Mouse (Mus musculus): ENCODE measurements around the gene Rbm19. TPM values are rescaled to one million over a fixed set of nuclear protein-coding genes. Genes with fewer than 3 reads are reported as not detected.

The Rbm19 gene
- polyA plus RNA-seq, 1 experiment: 54.4 TPM

GRCm38 (mm10) chr5:120231435-120232147, 115.3 kb downstream of the Rbm19 start:
- Histone ChIP-seq H3K79me2 (ENCODE audit: control insufficient read depth, insufficient read depth) (no peaks in the 10 kb centered on the region), H3K27me3 (ENCODE audit: control insufficient read depth, insufficient read depth, insufficient read length) (peaks cover 59% of the 10 kb centered on the region), H3K36me3 (ENCODE audit: control insufficient read depth, insufficient read depth) (no peaks in the 10 kb centered on the region), H3K4me3 (ENCODE audit: insufficient read depth, poor library complexity, severe bottlenecking) (no peak overlapping the region), H3K79me3 (ENCODE audit: low read depth) (no peaks in the 10 kb centered on the region), H3ac (ENCODE audit: control insufficient read depth, insufficient read length, low read depth) (no peak overlapping the region)
- TF ChIP-seq MYOG (IDR thresholded peaks at IDR 0.05; ENCODE audit: control insufficient read depth, extremely low read depth, insufficient read length): no peak

- no peaks in the 10 kb centered on the region for H3K36me3 ChIP-seq (ENCODE audit: control insufficient read depth, insufficient read depth)
- H3K27me3 ChIP-seq (ENCODE audit: control insufficient read depth, insufficient read depth, insufficient read length): peaks cover 39% of the 10 kb centered on the region
- no peaks in the 10 kb centered on the region for H3K79me3 ChIP-seq (ENCODE audit: low read depth)
- no peak for TF ChIP-seq MYOG (IDR thresholded peaks at IDR 0.05; ENCODE audit: control insufficient read depth, extremely low read depth, insufficient read length)
- TF ChIP-seq FOSL1 (IDR thresholded peaks at IDR 0.05; ENCODE audit: insufficient read depth, low read length, poor library complexity, severe bottlenecking): no peak
- TF ChIP-seq CEBPB (IDR thresholded peaks at IDR 0.05; ENCODE audit: low read depth): no peak
- TF ChIP-seq CTCF (IDR thresholded peaks at IDR 0.05; ENCODE audit: control insufficient read depth, insufficient read depth, insufficient read length): no peak
- no peak for TF ChIP-seq USF1 (IDR thresholded peaks at IDR 0.05; ENCODE audit: low read depth)
- TF ChIP-seq MAX (IDR thresholded peaks at IDR 0.05): no peak
- no peak for TF ChIP-seq MYOD1 (IDR thresholded peaks at IDR 0.05; ENCODE audit: control insufficient read depth, insufficient read length, low read depth)
- no peaks in the 10 kb centered on the region for H3K79me2 ChIP-seq (ENCODE audit: control insufficient read depth, insufficient read depth)
- H3ac ChIP-seq (ENCODE audit: control insufficient read depth, insufficient read length, low read depth): no peak overlapping the region
- no peak overlapping the region for H3K4me3 ChIP-seq (ENCODE audit: insufficient read depth, poor library complexity, severe bottlenecking)
These were observed 118.9 kb downstream of the Rbm19 start for GRCm38 (mm10) chr5:120235147-120235546.

- TF ChIP-seq CTCF (IDR thresholded peaks at IDR 0.05; ENCODE audit: control insufficient read depth, insufficient read depth, insufficient read length) (no peak), MYOG (IDR thresholded peaks at IDR 0.05; ENCODE audit: control insufficient read depth, extremely low read depth, insufficient read length) (no peak), MYOD1 (IDR thresholded peaks at IDR 0.05; ENCODE audit: control insufficient read depth, insufficient read length, low read depth) (no peak), FOSL1 (IDR thresholded peaks at IDR 0.05; ENCODE audit: insufficient read depth, low read length, poor library complexity, severe bottlenecking) (no peak), CEBPB (IDR thresholded peaks at IDR 0.05; ENCODE audit: low read depth) (no peak), USF1 (IDR thresholded peaks at IDR 0.05; ENCODE audit: low read depth) (no peak), MAX (IDR thresholded peaks at IDR 0.05) (no peak)
- Histone ChIP-seq H3K27me3 (ENCODE audit: control insufficient read depth, insufficient read depth, insufficient read length) (peaks cover 38% of the 10 kb centered on the region), H3K36me3 (ENCODE audit: control insufficient read depth, insufficient read depth) (no peaks in the 10 kb centered on the region), H3K79me3 (ENCODE audit: low read depth) (no peaks in the 10 kb centered on the region), H3K4me3 (ENCODE audit: insufficient read depth, poor library complexity, severe bottlenecking) (no peak overlapping the region), H3ac (ENCODE audit: control insufficient read depth, insufficient read length, low read depth) (no peak overlapping the region), H3K79me2 (ENCODE audit: control insufficient read depth, insufficient read depth) (no peaks in the 10 kb centered on the region)
These were observed 119.3 kb downstream of the Rbm19 start for GRCm38 (mm10) chr5:120235571-120235970.

DNA sequence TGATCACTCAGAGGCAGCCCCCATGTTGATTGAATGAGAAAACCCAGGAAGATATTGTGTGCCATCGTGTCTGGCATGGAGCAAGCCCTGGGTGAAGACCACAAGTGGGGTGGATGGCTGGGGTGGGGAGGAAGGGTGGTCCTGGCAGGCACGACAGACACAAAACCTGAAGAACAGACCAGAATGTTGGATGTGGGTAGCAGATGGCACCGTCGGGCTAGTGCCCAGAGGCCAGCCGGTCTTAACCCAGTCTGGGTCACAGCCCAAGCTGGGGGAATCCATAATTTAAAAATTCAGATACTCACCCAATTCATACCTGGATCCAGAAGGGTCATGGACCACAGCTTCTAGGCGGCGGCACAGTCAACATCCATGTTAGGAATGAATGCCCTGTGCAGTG, 123.8 kb downstream of the Rbm19 start:
- Histone ChIP-seq H3K27me3 (ENCODE audit: control insufficient read depth, insufficient read depth, insufficient read length) (peaks cover 40% of the 10 kb centered on the region), H3K36me3 (ENCODE audit: control insufficient read depth, insufficient read depth) (no peaks in the 10 kb centered on the region), H3K4me3 (ENCODE audit: insufficient read depth, poor library complexity, severe bottlenecking) (no peak overlapping the region), H3K79me2 (ENCODE audit: control insufficient read depth, insufficient read depth) (no peaks in the 10 kb centered on the region), H3ac (ENCODE audit: control insufficient read depth, insufficient read length, low read depth) (no peak overlapping the region), H3K79me3 (ENCODE audit: low read depth) (no peaks in the 10 kb centered on the region)
- no peak for TF ChIP-seq USF1 (IDR thresholded peaks at IDR 0.05; ENCODE audit: low read depth)
- TF ChIP-seq CEBPB (IDR thresholded peaks at IDR 0.05; ENCODE audit: low read depth): no peak
- TF ChIP-seq MYOD1 (IDR thresholded peaks at IDR 0.05; ENCODE audit: control insufficient read depth, insufficient read length, low read depth): no peak
- TF ChIP-seq CTCF (IDR thresholded peaks at IDR 0.05; ENCODE audit: control insufficient read depth, insufficient read depth, insufficient read length): no peak
- no peak for TF ChIP-seq FOSL1 (IDR thresholded peaks at IDR 0.05; ENCODE audit: insufficient read depth, low read length, poor library complexity, severe bottlenecking)

DNA sequence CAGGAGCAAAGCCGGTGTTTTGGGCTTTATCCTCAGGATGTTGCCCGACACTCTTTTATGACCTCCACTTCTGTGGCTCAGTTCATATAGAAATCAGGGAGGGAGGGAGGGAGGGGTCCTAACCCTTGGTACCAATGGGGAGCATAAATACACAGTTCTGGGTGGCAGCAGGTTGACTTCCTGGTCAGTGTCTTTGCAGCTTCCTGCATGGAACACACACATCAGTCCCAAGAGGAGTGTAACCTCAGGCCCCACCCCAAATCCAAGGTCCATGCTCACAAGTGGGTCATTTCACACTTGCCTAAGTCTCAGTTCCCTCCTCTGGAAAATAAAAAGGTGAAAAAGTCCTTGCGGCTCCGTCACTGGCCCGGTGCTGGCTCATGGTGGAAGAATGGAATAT, 129.1 kb downstream of the Rbm19 start:
- H3K79me3 ChIP-seq (ENCODE audit: low read depth): no peaks in the 10 kb centered on the region
- no peak overlapping the region for H3ac ChIP-seq (ENCODE audit: control insufficient read depth, insufficient read length, low read depth)
- no peak for TF ChIP-seq MYOG (IDR thresholded peaks at IDR 0.05; ENCODE audit: control insufficient read depth, extremely low read depth, insufficient read length)
- TF ChIP-seq CEBPB (IDR thresholded peaks at IDR 0.05; ENCODE audit: low read depth): no peak
- TF ChIP-seq USF1 (IDR thresholded peaks at IDR 0.05; ENCODE audit: low read depth): no peak
- H3K27me3 ChIP-seq (ENCODE audit: control insufficient read depth, insufficient read depth, insufficient read length): peaks cover 55% of the 10 kb centered on the region
- no peaks in the 10 kb centered on the region for H3K79me2 ChIP-seq (ENCODE audit: control insufficient read depth, insufficient read depth)
- no peaks in the 10 kb centered on the region for H3K36me3 ChIP-seq (ENCODE audit: control insufficient read depth, insufficient read depth)
- H3K4me3 ChIP-seq (ENCODE audit: insufficient read depth, poor library complexity, severe bottlenecking): no peak overlapping the region
